Mouse (Mus musculus) stomach, embryonic 16.5 days (tissue): ENCODE results near the gene Slco3a1. TPM values are rescaled to one million over a fixed set of nuclear protein-coding genes. Genes with fewer than 3 reads are reported as not detected.

Experiments
- ATAC-seq: fragments of 200-750 bp; cut with Nextera tagmentation; 2 replicates; pipeline ENCODE4 v1.8.0; 2017; ENCODE audit warnings: moderate number of reproducible peaks, moderate TSS enrichment; ENCODE audit not compliant: insufficient read depth, low FRiP score
- H3K27ac ChIP-seq: fragments of 300-500 bp; sonication (generic); 2 replicates; pipeline ENCODE4 v1.5.1; 2014; ENCODE audit warnings: low read length
- H3K27me3 ChIP-seq: fragments of 300-500 bp; sonication (generic); 2 replicates; pipeline ENCODE4 v1.6.1; 2014; ENCODE audit warnings: low read length, control low read depth, mixed read lengths; ENCODE audit not compliant: control insufficient read depth, insufficient read depth
- H3K36me3 ChIP-seq: fragments of 300-500 bp; sonication (generic); 2 replicates; pipeline ENCODE4 v1.6.1; 2014; ENCODE audit warnings: low read length; ENCODE audit not compliant: control insufficient read depth, insufficient read depth
- H3K4me1 ChIP-seq: fragments of 300-500 bp; sonication (generic); 2 replicates; pipeline ENCODE4 v1.6.1; 2014; ENCODE audit warnings: low read length, control low read depth, mixed read lengths; ENCODE audit not compliant: control insufficient read depth, insufficient read depth
- H3K4me2 ChIP-seq: fragments of 300-500 bp; sonication (generic); 2 replicates; pipeline ENCODE4 v1.6.1; 2014; ENCODE audit warnings: low read depth, low read length, mixed read lengths
- H3K4me3 ChIP-seq: fragments of 300-500 bp; sonication (generic); replicated peaks from 2 replicates; pipeline ENCODE4 v1.5.1; 2014; ENCODE audit warnings: mild to moderate bottlenecking, low read length
- H3K9ac ChIP-seq: fragments of 300-500 bp; sonication (generic); 2 replicates; pipeline ENCODE4 v1.6.1; 2014; ENCODE audit warnings: low read length
- H3K9me3 ChIP-seq: fragments of 300-500 bp; sonication (generic); replicated peaks from 2 replicates; pipeline ENCODE4 v1.6.1; 2016; ENCODE audit warnings: low read length, control low read depth; ENCODE audit not compliant: control insufficient read depth
- WGBS: fragments of 180-500 bp; shearing (Covaris S2); extraction: QIAGEN DNeasy Blood & Tissue Kit; methylation state at CpG from one replicate; pipeline ENCODE4 v1.1.7; 2014; 5-methylcytosine and 5-hydroxymethylcytosine counted together
- polyA plus RNA-seq: library from polyadenylated mRNA; unstranded; fragments of >200 nt; fragmentation: Nextera tagmentation; extraction: Ambion mirVana; gene quantifications from 2 replicates; pipeline ENCODE4 v1.2.1, GENCODE M21; 2015

The Slco3a1 gene
- polyA plus RNA-seq, 1 experiment from 2014 or later: 10.7 TPM

- Histone ChIP-seq H3K9me3 (no peaks in the 10 kb centered on the region), H3K4me3 (no peak overlapping the region), H3K9ac (no peak overlapping the region), H3K36me3 (no peaks in the 10 kb centered on the region), H3K27me3 (no peaks in the 10 kb centered on the region), H3K4me2 (no peak overlapping the region), H3K27ac (peak overlapping the region; percentile 80), H3K4me1 (peaks cover 6% of the 10 kb centered on the region)
- 54% methylated on average over 5 of the region's 5 CpGs for WGBS
- ATAC-seq: no peak
Observed at GRCm38 (mm10) chr7:74459277-74459676, 95.3 kb downstream of the Slco3a1 start.

- Histone ChIP-seq H3K36me3 (no peaks in the 10 kb centered on the region), H3K27ac (peak overlapping the region; percentile 80), H3K4me3 (no peak overlapping the region), H3K4me2 (no peak overlapping the region), H3K4me1 (peaks cover 6% of the 10 kb centered on the region), H3K27me3 (no peaks in the 10 kb centered on the region), H3K9me3 (no peaks in the 10 kb centered on the region), H3K9ac (no peak overlapping the region)
- 34% methylated on average over 8 of the region's 8 CpGs for WGBS
- peak; percentile 40; the same call in 1 of the 2 replicates for ATAC-seq
Observed at GRCm38 (mm10) chr7:74458475-74459221, 95.9 kb downstream of the Slco3a1 start.

- Histone ChIP-seq H3K27ac (no peak overlapping the region), H3K9ac (no peak overlapping the region), H3K4me3 (no peak overlapping the region), H3K9me3 (no peaks in the 10 kb centered on the region), H3K4me1 (peaks cover 6% of the 10 kb centered on the region), H3K27me3 (no peaks in the 10 kb centered on the region), H3K36me3 (no peaks in the 10 kb centered on the region), H3K4me2 (no peak overlapping the region)
- ATAC-seq: no peak
- 83% methylated on average over 5 of the region's 5 CpGs for WGBS
Observed at GRCm38 (mm10) chr7:74457347-74457975, 97.1 kb downstream of the Slco3a1 start.

GRCm38 (mm10) chr7:74456781-74457180 is 97.8 kb downstream of the Slco3a1 start:
- ATAC-seq: peak; percentile 35; the same call in 1 of the 2 replicates
- H3K27me3 ChIP-seq: no peaks in the 10 kb centered on the region
- no peak overlapping the region for H3K4me3 ChIP-seq
- H3K27ac ChIP-seq: no peak overlapping the region
- H3K4me1 ChIP-seq: peaks cover 6% of the 10 kb centered on the region
- H3K9me3 ChIP-seq: no peaks in the 10 kb centered on the region
- no peak overlapping the region for H3K4me2 ChIP-seq
- H3K36me3 ChIP-seq: no peaks in the 10 kb centered on the region
- WGBS: 56% methylated on average over 2 of the region's 2 CpGs
- H3K9ac ChIP-seq: no peak overlapping the region

- WGBS: 51% methylated on average over 2 of the region's 2 CpGs
- no peak overlapping the region for H3K27ac ChIP-seq
- no peaks in the 10 kb centered on the region for H3K4me1 ChIP-seq
- H3K36me3 ChIP-seq: no peaks in the 10 kb centered on the region
- H3K4me3 ChIP-seq: no peak overlapping the region
- H3K4me2 ChIP-seq: no peak overlapping the region
- no peaks in the 10 kb centered on the region for H3K9me3 ChIP-seq
- no peaks in the 10 kb centered on the region for H3K27me3 ChIP-seq
- ATAC-seq: no peak
- H3K9ac ChIP-seq: no peak overlapping the region
Observed at GRCm38 (mm10) chr7:74451047-74451446, 103.5 kb downstream of the Slco3a1 start.

- H3K27ac ChIP-seq: no peak overlapping the region
- no peak overlapping the region for H3K4me3 ChIP-seq
- H3K27me3 ChIP-seq: no peaks in the 10 kb centered on the region
- H3K9me3 ChIP-seq: no peaks in the 10 kb centered on the region
- H3K4me2 ChIP-seq: no peak overlapping the region
- no peak overlapping the region for H3K9ac ChIP-seq
- 96% methylated on average over 1 of the region's 1 CpGs for WGBS
- no peak for ATAC-seq
- no peaks in the 10 kb centered on the region for H3K4me1 ChIP-seq
- no peaks in the 10 kb centered on the region for H3K36me3 ChIP-seq
Observed at GRCm38 (mm10) chr7:74449802-74450201, 104.8 kb downstream of the Slco3a1 start.

GRCm38 (mm10) chr7:74447781-74448180 is 106.8 kb downstream of the Slco3a1 start:
- H3K9me3 ChIP-seq: no peaks in the 10 kb centered on the region
- ATAC-seq: no peak
- H3K4me3 ChIP-seq: no peak overlapping the region
- H3K4me1 ChIP-seq: no peaks in the 10 kb centered on the region
- no peaks in the 10 kb centered on the region for H3K36me3 ChIP-seq
- no peak overlapping the region for H3K4me2 ChIP-seq
- no peak overlapping the region for H3K27ac ChIP-seq
- WGBS: 28% methylated on average over 2 of the region's 2 CpGs
- H3K27me3 ChIP-seq: no peaks in the 10 kb centered on the region
- H3K9ac ChIP-seq: no peak overlapping the region

- WGBS: 76% methylated on average over 5 of the region's 5 CpGs
- Histone ChIP-seq H3K4me2 (no peak overlapping the region), H3K27me3 (no peaks in the 10 kb centered on the region), H3K9ac (no peak overlapping the region), H3K4me1 (no peaks in the 10 kb centered on the region), H3K4me3 (no peak overlapping the region), H3K27ac (no peak overlapping the region), H3K36me3 (no peaks in the 10 kb centered on the region), H3K9me3 (no peaks in the 10 kb centered on the region)
- ATAC-seq: no peak
Observed at GRCm38 (mm10) chr7:74445148-74445547, 109.4 kb downstream of the Slco3a1 start.

- H3K9me3 ChIP-seq: no peaks in the 10 kb centered on the region
Observed at GRCm38 (mm10) chr7:74442380-74442779, 112.2 kb downstream of the Slco3a1 start.

More at GRCm38 (mm10) chr7:74442380-74442779, 112.2 kb downstream of the Slco3a1 start:
- H3K4me1 ChIP-seq: no peaks in the 10 kb centered on the region
- no peak overlapping the region for H3K27ac ChIP-seq
- H3K27me3 ChIP-seq: no peaks in the 10 kb centered on the region
- WGBS: 69% methylated on average over 5 of the region's 5 CpGs
- no peak overlapping the region for H3K4me3 ChIP-seq
- H3K36me3 ChIP-seq: no peaks in the 10 kb centered on the region
- no peak overlapping the region for H3K4me2 ChIP-seq
- no peak overlapping the region for H3K9ac ChIP-seq
- ATAC-seq: no peak
